Mouse (Mus musculus): ENCODE measurements at regions not wholly inside any gene's neighbourhood (a gene's known extent, or its start where the extent isn't known, plus 50 kb on each side); places are given as distances from the start of the nearest gene placed in this dataset.
"Not testable (repeated sequence)": the region's sequence is repeated elsewhere in the genome, so short reads cannot be mapped to it uniquely, and the experiment has no call there.

- no peak for DNase-seq (ENCODE audit: low spot score)
Measured at GRCm38 (mm10) chr10:31143856-31144488, 169.2 kb upstream of the Hddc2 start.

GRCm38 (mm10) chr10:31144489-31144872 is 168.7 kb upstream of the Hddc2 start:
- DNase-seq (ENCODE audit: low spot score): no peak

- DNase-seq (ENCODE audit: low spot score): peak; percentile 47
Measured at GRCm38 (mm10) chr10:31173169-31173686, 140.0 kb upstream of the Hddc2 start.

GRCm38 (mm10) chr10:31189577-31189976 is 123.6 kb upstream of the Hddc2 start:
- DNase-seq (ENCODE audit: low spot score): no peak

GRCm38 (mm10) chr10:31212164-31212563 is 101.0 kb upstream of the Hddc2 start:
- not testable (repeated sequence) for DNase-seq (ENCODE audit: low spot score)

- DNase-seq (ENCODE audit: low spot score): no peak
Measured at GRCm38 (mm10) chr10:31212778-31213454, 100.3 kb upstream of the Hddc2 start.

GRCm38 (mm10) chr10:31221902-31222301 is 91.3 kb upstream of the Hddc2 start:
- DNase-seq (ENCODE audit: low spot score): no peak

- no peak for DNase-seq (ENCODE audit: low spot score)
Measured at GRCm38 (mm10) chr10:31229078-31229477, 84.1 kb upstream of the Hddc2 start.

GRCm38 (mm10) chr10:31242442-31242966 is 70.7 kb upstream of the Hddc2 start:
- DNase-seq (ENCODE audit: low spot score): no peak

GRCm38 (mm10) chr10:31252584-31253381 is 60.4 kb upstream of the Hddc2 start:
- DNase-seq (ENCODE audit: low spot score): peak; percentile 1

GRCm38 (mm10) chr10:31256934-31257333 is 56.2 kb upstream of the Hddc2 start:
- no peak for DNase-seq (ENCODE audit: low spot score)

GRCm38 (mm10) chr10:31257611-31258010 is 55.6 kb upstream of the Hddc2 start:
- no peak for DNase-seq (ENCODE audit: low spot score)

GRCm38 (mm10) chr10:31260914-31261313 is 52.3 kb upstream of the Hddc2 start:
- peak; percentile 21 for DNase-seq (ENCODE audit: low spot score)
